Mouse (Mus musculus): ENCODE results near the gene Kdm2b. TPM values are rescaled to one million over a fixed set of nuclear protein-coding genes. Genes with fewer than 3 reads are reported as not detected.
A peak's percentile ranks its signal among the peaks of the same experiment; 100 is the strongest.

The Kdm2b gene
- total RNA-seq, 2 experiments from 2014 or later: 10.6 to 14.2 TPM

DNA sequence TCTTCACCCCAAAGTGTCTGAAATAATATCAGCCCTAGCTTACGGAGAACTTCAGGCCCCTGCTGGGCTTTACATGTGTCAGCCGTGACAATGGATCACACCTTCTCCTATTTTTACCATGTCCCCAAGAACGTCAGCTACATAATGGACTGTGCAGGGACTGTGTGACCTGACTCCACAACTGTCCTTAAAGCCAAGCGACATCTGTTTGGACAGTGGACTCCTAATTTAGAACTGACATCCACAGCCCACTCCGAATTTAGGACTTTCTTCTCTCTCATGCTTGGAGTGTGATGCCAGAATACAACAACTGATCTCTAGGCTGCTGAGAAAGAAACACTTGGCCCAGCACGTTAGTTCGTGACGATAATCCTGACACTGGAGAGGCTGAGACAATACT is 62.5 kb downstream of the Kdm2b start:
- peak; percentile 39 to 45 for DNase-seq

DNA sequence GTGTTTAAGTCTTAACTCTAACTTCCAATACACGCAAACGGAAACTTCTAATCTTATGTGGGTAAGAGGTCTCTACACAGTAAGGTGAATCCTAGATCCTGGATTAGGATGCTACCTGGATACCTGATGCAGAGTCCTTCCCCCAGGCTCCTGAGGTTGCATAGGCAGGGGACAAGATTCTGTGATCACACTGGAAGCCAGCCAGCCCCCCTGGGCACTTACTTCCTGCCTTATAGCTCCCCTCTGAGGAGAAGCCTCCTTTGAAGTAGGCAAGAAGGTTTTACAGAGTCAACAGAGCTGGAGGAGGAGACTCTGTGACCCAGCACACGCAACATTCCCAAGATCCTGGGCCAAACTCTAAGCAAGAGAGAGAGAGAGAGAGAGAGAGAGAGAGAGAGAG is 63.3 kb downstream of the Kdm2b start:
- no peak for DNase-seq

DNA sequence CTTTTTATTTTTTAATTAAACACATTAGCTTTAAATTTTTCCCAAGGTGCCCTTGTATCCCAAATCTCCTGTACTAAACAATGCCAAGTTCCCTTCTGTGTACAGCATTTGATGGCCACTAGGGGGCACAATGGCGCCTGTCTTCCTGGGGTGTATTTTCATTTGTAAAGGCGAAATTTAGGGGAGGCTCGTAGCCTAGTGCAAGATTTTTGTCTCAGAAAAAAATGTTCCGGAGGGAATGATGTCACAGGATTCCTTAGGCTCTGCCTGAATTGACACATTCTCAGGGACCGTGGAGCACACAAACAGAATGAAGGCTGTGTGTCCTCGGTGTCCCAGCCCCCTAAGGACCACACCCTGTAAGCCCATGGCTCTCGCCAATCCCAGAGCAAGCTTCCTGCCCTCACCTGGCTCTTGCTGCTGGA is 64.1 kb downstream of the Kdm2b start:
- DNase-seq: peak; percentile 66 to 88

DNA sequence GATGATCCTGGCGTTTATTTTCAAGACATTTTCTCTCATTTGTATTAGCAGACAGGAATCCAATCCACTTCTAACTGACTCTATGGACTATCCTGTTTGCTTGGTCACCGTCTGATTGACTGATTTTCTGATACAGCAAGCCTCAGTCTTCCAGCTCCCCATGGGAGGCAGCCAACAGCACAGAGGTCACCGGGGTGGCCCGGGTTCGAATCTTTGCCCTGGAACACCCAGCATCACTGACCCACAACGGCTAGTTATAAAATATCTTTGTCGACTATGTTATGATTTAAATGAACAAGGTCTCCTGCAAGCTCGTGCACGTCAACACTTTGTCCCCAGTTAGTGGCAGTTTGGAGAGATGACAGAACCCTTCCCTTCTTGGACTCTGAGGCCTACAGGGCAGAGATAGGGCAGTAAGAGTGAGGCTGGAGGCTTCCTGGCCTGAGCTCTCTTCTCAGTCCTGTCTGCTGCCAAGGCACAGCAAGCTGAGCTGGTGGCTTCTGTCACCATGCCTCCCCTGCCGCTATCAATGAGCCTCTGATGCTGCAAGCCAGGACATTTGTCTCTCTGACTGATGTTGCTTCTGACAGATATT is 65.7 kb downstream of the Kdm2b start:
- peak; percentile 54 to 72 for DNase-seq

DNA sequence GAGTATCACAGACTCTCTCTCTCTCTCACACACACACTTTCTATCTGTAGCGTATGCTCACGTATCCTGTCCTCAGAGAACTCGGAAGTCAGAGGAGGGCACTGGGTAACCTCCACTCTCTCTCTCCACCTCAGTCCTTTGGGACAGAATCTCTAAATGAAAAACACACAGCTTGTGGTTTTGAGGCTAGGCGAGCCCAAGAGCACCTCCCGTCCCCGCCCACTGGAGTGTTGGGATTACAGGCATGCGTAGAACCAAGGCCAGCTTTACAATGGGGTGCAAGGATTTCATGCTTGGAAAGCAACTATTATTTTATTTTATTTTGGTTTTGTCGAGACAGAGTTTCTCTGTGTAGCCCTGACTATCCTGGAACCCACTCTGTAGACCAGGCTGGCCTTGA is 67.7 kb downstream of the Kdm2b start:
- no peak for DNase-seq

DNA sequence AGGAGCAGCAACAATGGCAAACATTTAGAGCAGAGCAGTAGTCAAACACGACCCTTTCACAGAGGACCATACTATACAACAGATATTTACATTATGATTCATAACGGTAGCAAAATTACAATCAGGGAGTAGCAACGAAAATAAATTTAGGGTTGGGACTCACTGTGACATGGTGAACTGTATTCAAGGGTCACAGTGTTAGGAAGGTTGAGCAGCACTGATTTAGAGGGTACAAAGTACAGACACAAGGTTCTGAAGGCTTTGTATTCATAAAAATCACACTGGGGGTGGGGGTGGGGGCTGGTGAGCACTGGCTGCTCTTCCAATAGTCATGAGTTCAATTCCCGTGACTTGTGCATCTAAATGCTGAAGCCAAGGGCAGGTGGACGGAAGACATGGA is 69.1 kb downstream of the Kdm2b start:
- DNase-seq: no peak

DNA sequence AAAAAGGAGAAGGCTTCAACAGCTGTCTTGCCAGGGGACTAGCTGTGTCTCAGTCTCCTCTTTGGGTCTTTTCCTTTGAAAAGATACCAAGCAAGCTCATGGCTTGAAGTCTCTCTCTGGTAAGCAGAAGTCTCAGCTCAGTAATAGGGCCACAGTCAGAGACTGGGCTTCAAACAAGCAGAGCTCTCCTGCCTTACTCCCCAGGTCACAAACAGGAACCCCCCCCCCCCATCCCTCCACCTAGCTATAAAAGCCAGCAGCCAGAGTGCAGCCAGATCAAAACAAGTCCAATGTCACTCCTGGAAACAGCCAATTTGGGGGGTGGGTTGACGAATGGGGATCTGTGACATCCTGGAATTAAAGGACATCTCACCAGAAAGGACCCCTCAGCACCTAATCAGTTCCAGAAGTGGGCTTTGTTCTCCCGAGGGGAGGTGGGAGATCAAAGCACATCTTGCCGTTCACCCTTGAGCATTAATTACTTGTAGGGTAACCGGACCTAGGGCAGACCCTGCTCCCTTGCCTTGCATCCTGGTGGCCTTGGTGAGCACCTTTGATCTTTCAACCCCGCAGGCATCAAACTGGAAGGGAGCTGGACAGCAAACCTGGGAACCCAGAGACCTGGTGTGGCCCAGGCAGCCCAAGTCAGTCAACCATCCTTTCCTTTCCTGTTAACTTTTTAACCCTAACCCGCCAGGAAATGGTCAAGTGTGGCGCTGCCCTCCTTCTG is 71.5 kb downstream of the Kdm2b start:
- no peak for DNase-seq

DNA sequence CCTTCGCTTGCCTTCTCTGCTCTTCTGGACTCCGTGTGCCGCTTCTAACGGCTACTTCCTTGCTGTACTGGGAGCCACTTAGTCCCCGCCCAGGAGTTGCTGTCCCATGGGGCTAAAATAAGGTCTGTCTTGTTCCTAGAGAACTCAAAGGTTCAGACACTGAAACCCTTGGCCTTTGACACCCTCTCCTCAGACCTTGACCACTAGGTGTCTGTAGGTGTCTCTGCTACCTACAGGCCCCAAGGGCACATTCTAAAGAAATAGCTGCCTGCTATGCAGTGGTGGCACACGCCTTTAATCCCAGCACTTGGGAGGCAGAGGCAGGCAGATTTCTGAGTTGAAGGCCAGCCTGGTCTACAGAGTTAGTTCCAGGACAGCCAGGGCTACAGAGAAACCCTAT is 73.5 kb downstream of the Kdm2b start:
- DNase-seq: no peak

DNA sequence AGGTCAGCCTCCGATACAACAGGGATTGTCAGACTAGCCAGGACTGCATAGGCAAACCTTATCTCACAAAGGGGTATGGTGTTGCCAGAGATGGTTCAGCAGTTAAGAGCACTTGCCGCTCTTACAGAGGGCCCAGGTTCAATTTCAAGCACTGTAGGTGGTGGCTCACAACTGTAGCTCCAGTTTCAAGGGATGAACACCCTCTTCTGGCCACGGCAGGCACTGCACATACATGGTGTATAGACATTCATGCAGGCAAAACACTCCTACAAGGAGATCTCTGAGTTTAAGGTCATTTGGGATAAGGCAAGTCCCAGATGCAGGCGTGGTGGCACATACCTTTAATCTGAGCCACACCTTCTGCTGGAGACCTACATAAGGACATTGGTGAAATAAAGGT is 76.8 kb downstream of the Kdm2b start:
- no peak for DNase-seq

DNA sequence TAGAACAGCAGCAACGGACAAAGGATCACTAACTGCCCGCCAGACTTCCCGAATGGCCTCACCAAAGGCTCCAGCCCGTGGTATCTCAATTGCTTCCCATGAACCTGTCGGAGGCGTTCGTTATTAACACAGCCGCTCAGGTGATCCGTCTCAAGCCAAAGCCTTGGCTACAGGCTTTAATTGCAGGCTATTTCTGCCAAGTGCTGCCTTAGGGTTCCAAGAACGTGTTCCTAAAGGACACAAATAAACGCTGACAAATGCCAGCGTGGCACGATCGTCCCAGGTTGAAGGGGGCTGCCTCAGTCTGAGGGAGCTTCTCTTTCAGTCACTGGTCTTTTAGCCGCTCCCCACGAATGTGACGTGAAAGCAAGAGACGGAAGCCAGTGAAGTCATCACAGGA is 80.1 kb downstream of the Kdm2b start:
- peak; percentile 48 to 66 for DNase-seq

DNA sequence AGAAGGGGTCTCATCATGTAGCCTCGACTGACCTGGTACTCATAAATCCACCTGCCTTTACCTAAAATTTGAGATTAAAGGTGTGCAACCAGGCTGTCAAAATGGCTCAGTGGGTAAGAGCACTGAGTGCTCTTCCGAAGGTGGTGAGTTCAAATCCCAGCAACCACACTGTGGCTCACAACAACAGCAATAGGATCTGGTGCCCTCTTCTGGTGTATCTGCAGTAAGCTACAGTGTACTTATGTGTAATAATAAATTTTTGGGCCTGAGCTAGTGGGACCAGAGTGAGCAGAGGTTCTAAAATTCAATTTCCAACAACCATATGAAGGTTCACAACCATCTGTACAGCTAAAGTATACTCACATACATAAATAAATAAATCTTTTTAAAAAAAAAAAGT is 81.6 kb downstream of the Kdm2b start:
- DNase-seq: no peak

DNA sequence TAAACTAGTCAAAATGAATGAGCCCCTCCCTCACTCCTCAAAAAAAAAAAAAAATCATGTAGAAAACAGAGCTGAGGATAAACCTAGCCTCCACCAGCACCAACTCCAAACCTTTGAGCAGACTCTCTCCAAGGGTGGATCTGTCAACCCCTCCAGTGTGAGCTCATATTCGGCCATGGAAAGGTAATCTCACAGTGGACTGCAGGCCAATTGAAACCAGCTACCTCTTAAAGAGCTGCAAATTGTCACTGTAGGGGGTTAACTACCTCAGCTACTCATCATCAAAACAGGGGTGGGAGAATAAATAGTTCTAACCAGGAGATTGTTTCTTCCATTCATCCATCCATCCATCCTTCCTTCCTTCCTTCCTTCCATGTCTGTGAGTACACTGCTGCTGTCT is 82.4 kb downstream of the Kdm2b start:
- no peak for DNase-seq

DNA sequence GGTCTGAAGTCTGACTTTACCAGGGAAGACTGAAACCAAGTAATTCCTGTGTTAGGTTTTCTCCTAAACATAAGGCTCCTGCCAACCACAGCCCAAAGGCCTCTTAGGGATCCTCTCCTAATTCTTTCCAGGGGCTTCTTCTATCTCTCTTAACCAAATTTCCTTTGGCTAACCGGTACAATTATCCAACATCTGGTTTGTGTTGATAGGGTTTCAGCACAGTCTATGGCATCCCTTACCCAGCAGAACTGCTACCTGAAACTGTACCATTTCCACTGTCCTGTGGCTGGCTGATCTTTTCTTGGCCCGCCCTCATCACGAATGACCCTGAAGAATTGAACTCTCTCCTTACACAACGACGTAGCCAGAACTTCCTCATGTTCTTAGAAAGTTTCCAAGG is 86.5 kb downstream of the Kdm2b start:
- no peak for DNase-seq

DNA sequence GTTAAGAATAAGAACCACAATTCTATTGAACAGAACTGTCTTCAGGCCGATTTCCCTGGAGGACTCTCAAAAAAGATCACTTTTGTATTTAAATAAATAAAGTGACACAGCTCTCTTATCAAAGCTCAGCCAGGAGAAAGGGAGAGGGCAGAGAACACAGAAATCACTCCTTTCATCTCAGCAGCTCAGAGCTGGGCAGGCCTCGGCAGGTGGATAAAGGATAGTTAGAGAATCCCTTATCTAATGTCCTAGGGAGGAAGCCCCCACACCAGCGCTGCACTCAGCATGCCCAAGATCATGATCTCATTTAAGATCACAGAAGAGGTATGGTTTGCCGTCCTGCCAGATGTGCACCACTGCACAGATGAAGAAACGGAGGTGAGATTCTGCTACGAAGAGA is 87.4 kb downstream of the Kdm2b start:
- no peak for DNase-seq

DNA sequence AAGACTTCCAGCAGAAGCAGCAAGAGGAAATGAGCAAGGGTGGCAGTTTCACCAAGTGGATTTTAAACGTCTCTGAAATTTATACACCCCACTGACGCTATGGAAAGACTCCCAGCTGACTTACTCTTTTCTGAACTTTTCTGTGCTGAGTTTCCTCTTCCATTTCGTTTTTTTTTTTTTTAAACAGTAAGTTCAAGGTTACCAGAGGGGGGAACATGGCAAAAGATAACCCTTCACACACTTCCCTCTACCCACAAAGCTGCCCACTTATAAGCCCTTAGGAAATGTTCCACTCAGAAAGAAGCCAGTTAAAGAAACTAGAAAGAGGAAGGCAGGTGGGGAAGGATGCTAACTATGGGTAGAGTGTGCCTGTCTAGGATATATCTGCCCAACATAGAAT is 88.0 kb downstream of the Kdm2b start:
- DNase-seq: no peak

DNA sequence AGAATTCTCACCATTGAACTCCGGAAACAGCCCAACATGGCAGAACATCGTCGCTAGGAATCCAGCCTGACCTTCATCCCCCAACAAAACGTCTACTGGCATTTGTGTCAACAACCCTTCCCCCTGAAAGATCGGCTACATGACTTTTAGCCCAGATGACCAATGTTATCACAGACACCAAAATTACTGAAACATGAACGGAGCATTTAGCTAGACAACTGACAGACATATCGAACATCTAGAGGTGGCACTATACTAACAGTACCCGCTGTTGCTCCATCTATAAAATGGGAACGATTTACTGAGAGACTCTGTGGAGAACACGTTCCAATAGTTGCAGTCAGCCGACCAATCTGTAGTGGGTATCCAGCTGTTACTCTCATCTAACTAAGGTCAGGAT is 88.4 kb downstream of the Kdm2b start:
- DNase-seq: no peak

DNA sequence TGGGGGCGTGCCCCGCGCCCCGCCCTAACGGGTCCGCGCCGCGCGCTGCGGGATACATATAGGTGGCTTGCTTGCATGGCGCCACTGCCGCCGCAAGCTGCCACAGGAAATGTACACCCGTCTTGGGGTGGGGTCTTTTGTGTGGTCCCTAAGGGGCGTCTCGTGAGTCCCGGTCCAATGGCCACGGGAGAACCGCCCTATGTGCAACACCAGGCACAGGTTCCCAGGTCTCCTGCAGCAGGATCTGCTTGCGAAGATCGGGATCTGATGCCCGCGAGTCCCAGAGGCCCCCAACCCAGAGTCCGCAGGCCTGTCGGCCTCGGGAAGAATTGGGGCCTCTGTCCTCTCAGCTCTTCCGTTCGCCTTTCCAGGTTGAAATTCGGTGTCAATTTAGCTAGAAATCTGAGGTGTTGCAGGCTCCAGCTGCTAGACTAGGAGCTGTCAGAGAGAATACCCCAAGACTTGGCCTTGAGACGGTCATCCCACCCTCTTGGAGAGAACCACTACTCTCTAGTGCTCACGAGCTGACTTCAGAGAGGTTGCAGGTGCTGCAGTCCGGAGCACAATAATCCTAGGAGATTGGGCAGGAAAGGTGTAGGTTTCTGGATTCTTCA is 89.0 kb downstream of the Kdm2b start:
- no peak for DNase-seq

DNA sequence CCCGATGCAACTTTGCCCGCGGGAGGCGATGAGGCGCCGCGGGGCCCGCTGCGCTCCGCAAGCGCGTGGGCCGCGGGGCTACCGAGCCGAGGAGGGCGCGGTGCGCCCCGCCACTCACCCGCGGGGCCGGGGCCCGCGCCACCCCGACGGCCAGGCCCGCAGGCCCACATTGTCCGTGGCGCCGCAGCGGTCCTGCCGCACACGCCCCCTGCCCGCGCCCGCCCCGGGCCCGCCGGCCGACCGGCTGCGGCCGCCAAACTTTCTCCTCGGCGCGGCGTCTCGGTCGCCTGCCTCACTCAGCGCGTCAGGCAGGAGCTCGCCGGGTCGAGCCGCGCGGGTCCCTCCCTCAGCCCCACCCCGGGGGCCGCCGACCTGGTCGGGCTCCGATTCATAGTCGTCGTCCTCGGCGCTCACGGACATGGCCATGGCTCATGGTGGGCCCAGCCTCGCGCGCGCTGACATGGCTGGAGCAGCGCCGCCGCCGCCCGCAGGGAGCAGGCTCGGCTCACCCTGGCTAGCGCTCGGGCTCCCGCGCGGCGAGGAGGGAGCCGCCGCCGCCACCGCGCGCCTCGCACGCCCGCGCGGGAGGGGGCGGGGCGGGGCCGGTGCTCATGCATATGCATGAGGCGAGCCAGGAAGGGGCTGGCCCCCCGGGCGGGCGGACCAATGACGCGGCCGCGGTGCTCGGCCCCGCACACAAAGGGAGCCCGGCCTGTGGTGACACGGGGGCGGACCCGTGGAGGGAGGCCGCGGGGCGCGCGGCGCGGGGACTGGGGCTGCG is 89.7 kb downstream of the Kdm2b start:
- DNase-seq: peak; percentile 90 to 94

DNA sequence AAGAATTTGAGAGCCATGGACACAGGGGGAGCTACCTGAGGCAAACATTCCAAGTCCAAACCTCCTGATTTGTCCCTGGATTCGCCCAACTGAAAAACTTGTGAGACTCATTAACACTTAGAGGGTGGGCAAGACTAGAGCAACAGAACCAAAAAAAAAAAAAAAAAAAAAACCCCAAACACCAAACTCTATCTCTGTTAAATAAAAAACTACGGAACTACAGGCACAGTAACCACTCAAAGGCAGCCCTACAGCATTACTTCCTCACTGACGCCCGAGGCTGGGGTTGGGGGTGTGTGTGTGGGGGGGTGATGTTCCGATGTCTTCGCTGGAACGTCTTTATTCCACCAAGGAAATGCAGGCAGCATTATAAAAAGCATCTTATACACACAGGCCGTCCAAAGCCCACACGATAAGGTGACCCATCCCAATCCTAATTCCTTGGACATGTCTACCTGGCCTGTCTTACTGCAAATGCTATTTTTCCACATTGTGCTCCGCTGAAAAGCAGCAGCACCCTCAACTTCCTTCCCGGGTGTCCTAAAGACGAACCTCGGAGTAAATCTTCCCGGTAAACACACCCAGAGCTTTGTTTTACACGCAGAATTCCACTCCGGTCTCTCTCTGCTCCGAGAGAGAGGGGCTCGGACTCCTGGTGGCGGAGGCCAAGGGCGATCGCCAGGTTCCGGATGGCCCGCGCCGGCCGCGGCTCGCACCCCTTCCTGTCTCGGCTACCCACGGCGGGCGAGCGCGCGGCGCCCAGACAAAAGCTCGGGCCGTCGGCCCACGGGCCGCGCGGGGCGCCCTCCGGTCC is 90.5 kb downstream of the Kdm2b start:
- peak in 1 of 2 experiments; percentile 41 for DNase-seq

DNA sequence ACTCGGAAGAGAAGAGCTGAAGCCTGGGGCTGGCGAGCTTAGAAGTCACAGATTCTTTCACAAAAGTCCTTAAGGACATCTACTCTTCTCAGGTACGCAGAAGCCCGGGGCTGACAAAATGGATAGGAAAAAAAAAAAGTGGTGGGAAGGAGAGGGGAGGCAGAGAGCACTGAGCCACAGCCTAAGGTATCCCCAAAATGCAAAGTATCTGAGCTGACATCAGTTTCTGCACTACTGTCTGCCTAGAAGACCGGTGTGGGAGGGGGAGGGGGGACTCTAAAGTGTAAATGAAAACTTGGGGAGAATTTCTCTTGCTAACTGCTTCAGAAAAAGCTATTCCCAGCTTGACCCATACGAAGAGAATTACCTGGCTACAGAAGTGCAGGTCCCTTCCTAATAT is 91.5 kb downstream of the Kdm2b start:
- DNase-seq: no peak

DNA sequence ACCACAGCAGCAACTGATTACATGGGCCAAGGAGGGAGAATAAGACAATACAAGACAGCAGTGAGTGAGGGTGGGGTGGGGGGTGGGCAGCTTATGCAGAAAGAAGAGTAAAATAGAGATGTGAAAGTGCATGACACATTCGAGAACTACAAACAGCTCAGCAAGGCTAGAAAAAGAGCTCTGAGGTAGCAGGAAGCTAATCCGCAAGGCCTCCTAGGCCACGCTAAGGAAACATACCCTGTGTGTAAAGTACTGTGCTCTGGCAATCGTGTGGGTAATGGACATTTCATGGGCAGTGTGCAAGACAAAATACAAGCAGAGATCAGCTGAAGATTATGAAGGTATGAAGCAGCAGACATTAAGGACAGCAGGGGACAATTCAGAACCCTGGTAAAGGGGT is 94.8 kb downstream of the Kdm2b start:
- DNase-seq: no peak

DNA sequence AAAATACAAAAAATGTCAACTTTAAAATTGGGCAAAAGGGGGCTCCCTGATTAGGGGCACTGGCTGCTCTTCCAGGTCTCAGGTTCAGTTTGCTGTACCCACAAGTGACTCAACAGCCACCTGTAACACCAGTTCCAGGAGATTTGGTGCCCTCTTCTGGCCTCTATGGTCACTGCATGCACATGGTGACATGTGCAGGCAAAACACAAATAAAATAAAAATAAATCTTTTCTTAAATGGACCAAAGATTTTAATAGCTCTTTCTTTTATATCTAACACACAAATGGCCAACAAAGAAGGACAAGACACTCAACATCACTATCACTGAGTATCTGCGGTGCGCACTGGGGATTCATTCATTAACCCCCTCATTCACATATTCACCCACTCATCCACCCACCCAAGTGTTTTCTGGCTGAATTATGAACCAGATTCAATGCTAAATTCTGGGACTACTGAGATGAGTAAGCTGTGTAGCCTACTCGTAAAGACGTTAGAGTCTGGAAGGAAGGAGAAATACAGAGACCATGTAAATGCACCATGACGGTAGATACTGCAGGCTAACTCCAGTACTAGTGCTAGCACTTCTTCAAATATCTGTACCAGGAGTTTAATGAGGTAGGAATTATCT is 95.5 kb downstream of the Kdm2b start:
- peak; percentile 32 to 79 for DNase-seq
